Mouse (Mus musculus) forebrain, embryonic 14.5 days (tissue): ENCODE results near the gene 4933406M09Rik. TPM values are rescaled to one million over a fixed set of nuclear protein-coding genes. Genes with fewer than 3 reads are reported as not detected.
A peak's percentile ranks its signal among the peaks of the same experiment; 100 is the strongest.

Source experiments
- ATAC-seq: fragments of 200-750 bp; cut with Nextera tagmentation; 2 replicates; pipeline ENCODE4 v1.8.0; 2017; ENCODE audit warnings: mild to moderate bottlenecking, moderate library complexity
- DNase-seq: peaks from one replicate; pipeline ENCODE4 v3.0.0-alpha.2; 2015; ENCODE audit warnings: low spot score
- H3K27ac ChIP-seq: fragments of 300-500 bp; sonication (generic); 2 replicates; pipeline ENCODE4 v1.5.1; 2014; ENCODE audit warnings: low read depth, mild to moderate bottlenecking, control low read depth, low read length, moderate library complexity
- H3K27me3 ChIP-seq: fragments of 300-500 bp; sonication (generic); replicated peaks from 2 replicates; pipeline ENCODE4 v1.6.1; 2014; ENCODE audit warnings: low read length, control low read depth, mixed read lengths; ENCODE audit not compliant: control insufficient read depth, insufficient read depth
- H3K36me3 ChIP-seq: fragments of 300-500 bp; sonication (generic); 2 replicates; pipeline ENCODE4 v1.6.1; 2014; ENCODE audit warnings: low read length, control low read depth; ENCODE audit not compliant: control insufficient read depth, insufficient read depth
- H3K4me1 ChIP-seq: fragments of 300-500 bp; sonication (generic); 2 replicates; pipeline ENCODE4 v1.6.1; 2014; ENCODE audit warnings: antibody characterized with exemption, low read length, control low read depth; ENCODE audit not compliant: control insufficient read depth, insufficient read depth
- H3K4me2 ChIP-seq: fragments of 300-500 bp; sonication (generic); 2 replicates; pipeline ENCODE4 v1.6.1; 2014; ENCODE audit warnings: mild to moderate bottlenecking, control low read depth, low read length
- H3K4me3 ChIP-seq: fragments of 300-500 bp; sonication (generic); 2 replicates; pipeline ENCODE4 v1.5.1; 2014; ENCODE audit warnings: low read depth, low read length, control low read depth
- H3K9ac ChIP-seq: fragments of 300-500 bp; sonication (generic); 2 replicates; pipeline ENCODE4 v1.6.1; 2014; ENCODE audit warnings: mild to moderate bottlenecking, low read length, control low read depth, moderate library complexity
- H3K9me3 ChIP-seq: fragments of 300-500 bp; sonication (generic); replicated peaks from 2 replicates; pipeline ENCODE4 v1.6.1; 2016; ENCODE audit warnings: low read length, control low read depth, mixed read lengths; ENCODE audit not compliant: control insufficient read depth
- WGBS: fragments of 180-500 bp; shearing (Covaris S2); extraction: QIAGEN DNeasy Blood & Tissue Kit; methylation state at CpG from one replicate; pipeline ENCODE4 v1.1.7; 2014; 5-methylcytosine and 5-hydroxymethylcytosine counted together
- polyA plus RNA-seq: library from polyadenylated mRNA; unstranded; fragments of >200 nt; fragmentation: Nextera tagmentation; extraction: Ambion mirVana; gene quantifications from 2 replicates; pipeline ENCODE4 v1.2.1, GENCODE M21; 2014

Gene 4933406M09Rik
- polyA plus RNA-seq, 1 experiment from 2014 or later, result not detected

DNA sequence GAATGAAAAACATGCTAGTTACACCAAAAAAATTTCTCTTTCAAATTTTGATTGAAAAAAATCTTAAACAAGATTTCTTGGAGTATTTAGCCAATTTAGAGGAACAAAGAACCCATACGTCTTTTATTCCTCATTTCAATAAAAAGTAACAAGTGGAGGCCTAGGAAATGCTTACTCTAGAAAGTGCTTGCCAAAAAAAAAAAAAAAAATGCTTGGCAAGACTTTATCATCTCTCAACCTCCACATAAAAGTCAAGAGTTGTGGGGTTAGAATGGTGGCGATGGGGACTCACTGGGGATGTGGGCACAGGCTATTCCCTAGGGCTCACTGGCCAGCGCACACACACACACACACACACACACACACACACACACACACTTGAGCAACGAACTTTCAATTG lies 22.5 kb upstream of the 4933406M09Rik start:
- H3K4me2 ChIP-seq, result no peak overlapping the region
- H3K4me1 ChIP-seq, result peaks cover 8% of the 10 kb centered on the region
- H3K9me3 ChIP-seq, result no peaks in the 10 kb centered on the region
- no peak overlapping the region for H3K4me3 ChIP-seq
- 82% methylated on average over 4 of the region's 4 CpGs for WGBS
- H3K36me3 ChIP-seq, result peaks cover 16% of the 10 kb centered on the region
- DNase-seq (no peak), ATAC-seq (no peak)
- H3K27me3 ChIP-seq, result no peaks in the 10 kb centered on the region
- no peak overlapping the region for H3K9ac ChIP-seq
- H3K27ac ChIP-seq, result no peak overlapping the region

DNA sequence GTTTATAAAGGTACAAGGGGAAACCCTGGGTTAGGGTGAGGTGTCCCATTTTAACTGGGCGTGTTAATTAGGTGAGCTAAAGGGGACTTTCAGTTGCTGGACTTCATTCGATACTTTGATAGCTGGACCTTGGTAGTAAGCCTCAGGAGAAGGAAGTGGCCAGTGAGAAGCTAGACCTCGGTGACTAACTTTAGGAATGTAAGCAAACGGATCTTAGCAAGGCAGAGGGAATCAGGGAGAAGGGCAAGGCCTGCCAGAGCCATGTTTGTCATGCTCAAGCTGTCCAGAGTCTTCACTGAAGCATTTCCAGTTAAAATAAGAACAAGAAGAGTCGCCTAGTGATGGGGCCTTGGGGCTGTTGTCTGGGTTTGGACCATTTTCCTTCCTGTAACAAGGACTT lies 20.2 kb upstream of the 4933406M09Rik start:
- no peak for DNase-seq
- Histone ChIP-seq H3K4me2 (no peak overlapping the region), H3K36me3 (no peaks in the 10 kb centered on the region), H3K4me1 (peaks cover 8% of the 10 kb centered on the region), H3K27me3 (no peaks in the 10 kb centered on the region), H3K9ac (no peak overlapping the region), H3K4me3 (no peak overlapping the region), H3K27ac (no peak overlapping the region), H3K9me3 (no peaks in the 10 kb centered on the region)
- ATAC-seq, result no peak
- 61% methylated on average over 5 of the region's 5 CpGs for WGBS

DNA sequence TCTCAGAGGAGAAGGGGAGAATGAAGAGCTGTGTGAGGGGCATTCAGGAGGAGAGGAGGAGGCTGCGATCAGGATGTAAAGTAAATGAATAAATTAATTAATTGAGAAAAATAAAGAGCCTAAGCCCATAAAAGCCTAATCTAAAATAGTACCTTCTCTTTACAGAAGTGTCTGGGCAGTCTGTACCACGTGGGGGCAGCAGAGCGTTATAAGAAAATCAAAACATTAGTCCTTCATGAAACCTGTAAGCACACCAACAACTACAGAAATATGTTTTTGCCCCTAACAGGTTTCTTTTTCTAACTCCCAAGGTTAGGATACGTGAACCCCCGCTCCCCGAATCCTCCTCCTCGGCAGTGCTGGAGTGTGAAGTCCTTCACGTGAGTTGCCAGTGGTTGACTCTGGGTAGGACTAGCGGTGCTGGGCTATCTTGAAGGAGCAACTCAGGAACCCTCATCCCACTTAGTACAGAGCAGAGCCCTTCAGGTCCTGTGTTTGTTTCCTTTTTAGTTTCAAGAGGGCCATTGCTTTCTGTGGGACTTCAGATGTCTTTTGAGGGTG lies 16.9 kb upstream of the 4933406M09Rik start:
- Histone ChIP-seq H3K27me3 (no peaks in the 10 kb centered on the region), H3K4me3 (no peak overlapping the region), H3K4me2 (no peak overlapping the region), H3K9me3 (no peaks in the 10 kb centered on the region), H3K4me1 (no peaks in the 10 kb centered on the region), H3K36me3 (no peaks in the 10 kb centered on the region), H3K27ac (no peak overlapping the region), H3K9ac (no peak overlapping the region)
- DNase-seq (peak; percentile 61), ATAC-seq (no peak)
- 53% methylated on average over 9 of the region's 9 CpGs for WGBS

- H3K4me2 ChIP-seq, result no peak overlapping the region
- H3K9me3 ChIP-seq, result no peaks in the 10 kb centered on the region
- no peak overlapping the region for H3K9ac ChIP-seq
- H3K4me1 ChIP-seq, result no peaks in the 10 kb centered on the region
- DNase-seq (no peak), ATAC-seq (no peak)
- no peak overlapping the region for H3K27ac ChIP-seq
- H3K27me3 ChIP-seq, result no peaks in the 10 kb centered on the region
- no peak overlapping the region for H3K4me3 ChIP-seq
- no peaks in the 10 kb centered on the region for H3K36me3 ChIP-seq
- 77% methylated on average over 2 of the region's 2 CpGs for WGBS
These were observed 11.6 kb upstream of the 4933406M09Rik start for GRCm38 (mm10) chr1:134374124-134374523.

DNA sequence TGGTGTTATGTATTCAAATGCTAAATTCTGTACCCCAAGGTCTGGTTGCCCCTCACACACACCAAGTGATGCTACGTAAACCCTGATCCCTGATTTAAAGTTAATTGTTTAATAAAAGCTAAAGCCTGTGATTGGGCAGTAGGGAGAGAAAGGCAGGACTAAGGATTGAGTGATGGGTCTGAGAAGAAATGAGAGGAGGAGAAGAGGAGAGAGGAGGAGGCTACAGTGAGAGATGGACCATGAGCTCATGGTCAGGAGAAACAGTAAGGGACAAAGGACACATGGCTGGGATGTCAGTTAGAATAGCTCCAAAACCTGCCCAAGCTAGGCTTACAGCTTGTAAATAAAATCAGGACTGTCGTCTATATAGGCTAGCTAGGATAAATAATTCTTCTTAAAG lies 4.7 kb upstream of the 4933406M09Rik start:
- WGBS, result 77% methylated on average over 2 of the region's 2 CpGs

GRCm38 (mm10) chr1:134381795-134382625 lies 3.7 kb upstream of the 4933406M09Rik start:
- Histone ChIP-seq H3K27ac (no peak overlapping the region), H3K27me3 (no peaks in the 10 kb centered on the region), H3K9ac (no peak overlapping the region), H3K4me3 (peak overlapping the region; percentile 14; the same call in 1 of the 2 replicates), H3K36me3 (no peaks in the 10 kb centered on the region), H3K9me3 (no peaks in the 10 kb centered on the region), H3K4me2 (peak overlapping the region; percentile 42), H3K4me1 (no peaks in the 10 kb centered on the region)
- ATAC-seq (no peak), DNase-seq (peak; percentile 52)
- 14% methylated on average over 19 of the region's 19 CpGs for WGBS

More for the DNA sequence above, 4.7 kb upstream of the 4933406M09Rik start:
- Histone ChIP-seq H3K36me3 (no peaks in the 10 kb centered on the region), H3K4me1 (no peaks in the 10 kb centered on the region), H3K27me3 (no peaks in the 10 kb centered on the region), H3K4me3 (no peak overlapping the region), H3K4me2 (no peak overlapping the region), H3K9me3 (no peaks in the 10 kb centered on the region), H3K9ac (no peak overlapping the region), H3K27ac (no peak overlapping the region)
- no peak for DNase-seq
- no peak for ATAC-seq

- H3K4me3 ChIP-seq, result no peak overlapping the region
- H3K9me3 ChIP-seq, result no peaks in the 10 kb centered on the region
- H3K4me1 ChIP-seq, result no peaks in the 10 kb centered on the region
- DNase-seq (no peak), ATAC-seq (no peak)
- H3K4me2 ChIP-seq, result no peak overlapping the region
- WGBS, result 83% methylated on average over 4 of the region's 4 CpGs
- H3K36me3 ChIP-seq, result no peaks in the 10 kb centered on the region
- H3K9ac ChIP-seq, result no peak overlapping the region
- H3K27ac ChIP-seq, result no peak overlapping the region
- H3K27me3 ChIP-seq, result no peaks in the 10 kb centered on the region
These were observed 1.2 kb upstream of the 4933406M09Rik start for GRCm38 (mm10) chr1:134384581-134384980.

DNA sequence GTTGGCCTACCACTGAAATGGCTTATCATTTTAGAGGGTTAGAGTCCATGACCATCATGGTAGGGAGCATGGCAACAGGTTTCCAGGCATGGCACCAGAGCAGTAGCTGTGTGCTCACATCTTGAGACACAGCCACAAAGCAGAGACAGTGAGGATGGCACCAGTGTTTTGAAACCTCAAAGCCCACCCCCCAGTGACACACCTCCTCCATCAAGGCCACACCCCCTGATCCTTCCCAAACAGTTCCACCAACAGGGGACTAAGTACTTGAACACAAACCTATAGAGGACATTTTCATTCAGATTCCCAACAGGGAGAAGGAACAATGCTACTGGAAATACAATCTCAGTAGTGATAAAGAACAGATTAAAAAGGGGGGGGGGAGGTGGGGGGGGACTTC lies 564 bp upstream of the 4933406M09Rik start:
- Histone ChIP-seq H3K36me3 (no peaks in the 10 kb centered on the region), H3K9ac (no peak overlapping the region), H3K27me3 (no peaks in the 10 kb centered on the region), H3K4me1 (no peaks in the 10 kb centered on the region), H3K27ac (no peak overlapping the region), H3K4me2 (no peak overlapping the region), H3K4me3 (no peak overlapping the region), H3K9me3 (no peaks in the 10 kb centered on the region)
- DNase-seq, result no peak
- ATAC-seq, result no peak

GRCm38 (mm10) chr1:134393827-134394226 lies 8.1 kb downstream of the 4933406M09Rik start:
- H3K4me3 ChIP-seq, result no peak overlapping the region
- H3K4me1 ChIP-seq, result no peaks in the 10 kb centered on the region
- ATAC-seq (no peak), DNase-seq (no peak)
- H3K9me3 ChIP-seq, result no peaks in the 10 kb centered on the region
- no peak overlapping the region for H3K4me2 ChIP-seq
- H3K27ac ChIP-seq, result no peak overlapping the region
- H3K9ac ChIP-seq, result no peak overlapping the region
- 58% methylated on average over 5 of the region's 5 CpGs for WGBS
- no peaks in the 10 kb centered on the region for H3K27me3 ChIP-seq
- no peaks in the 10 kb centered on the region for H3K36me3 ChIP-seq
